Mouse (Mus musculus) ES-E14 (cell line): Measurements from ENCODE around the gene a.

Source experiments
- CHD2 ChIP-seq: IDR thresholded peaks from 2 replicates; pipeline ENCODE4 v1.6.1; 2014; ENCODE audit warnings: mild to moderate bottlenecking, low read depth, low read length, inconsistent platforms
- HCFC1 ChIP-seq: IDR thresholded peaks from 2 replicates; pipeline ENCODE4 v1.6.1; 2012; ENCODE audit warnings: low read length, inconsistent platforms, borderline replicate concordance; ENCODE audit not compliant: insufficient read depth
- MAFK ChIP-seq: IDR thresholded peaks from 2 replicates; pipeline ENCODE4 v1.6.1; 2014; ENCODE audit warnings: mild to moderate bottlenecking, low read depth, low read length, inconsistent platforms; ENCODE audit not compliant: insufficient read depth
- ZC3H11A ChIP-seq: IDR thresholded peaks from 2 replicates; pipeline ENCODE4 v1.6.1; 2012; ENCODE audit warnings: low read depth, mild to moderate bottlenecking, inconsistent platforms, low read length, borderline replicate concordance
- ZNF384 ChIP-seq: IDR thresholded peaks from 2 replicates; pipeline ENCODE4 v1.6.1; 2012; ENCODE audit warnings: low read depth, low read length, inconsistent platforms

DNA sequence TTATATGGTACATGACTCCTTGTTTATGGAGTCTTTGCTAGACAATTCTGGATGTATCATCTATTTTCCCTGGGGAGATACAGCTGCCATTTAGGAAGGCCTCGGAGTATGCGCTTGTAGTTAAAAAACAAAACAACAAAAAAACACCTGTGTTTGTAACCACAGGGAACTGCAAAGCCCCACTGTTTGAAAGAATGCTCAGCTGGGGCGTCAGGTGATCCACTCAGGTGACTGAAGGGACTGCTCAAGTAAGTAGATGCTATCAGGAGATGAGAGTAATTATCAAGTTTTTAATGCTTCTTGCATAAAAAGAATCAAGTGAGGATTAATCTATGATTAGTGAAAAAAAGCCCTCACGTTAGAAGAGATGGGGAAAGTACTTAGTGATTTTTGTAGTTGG, 102.3 kb downstream of the a start:
- no peak for TF ChIP-seq CHD2
- TF ChIP-seq ZC3H11A, result no peak
- no peak for TF ChIP-seq HCFC1
- no peak for TF ChIP-seq ZNF384
- no peak for TF ChIP-seq MAFK
